Mouse (Mus musculus) MEL (cell line): Measurements from ENCODE around the gene Nuak2.

Experiments
- BHLHE40 ChIP-seq: IDR thresholded peaks from 2 replicates; pipeline ENCODE4 v1.6.1; 2012; ENCODE audit warnings: low read depth, mild to moderate bottlenecking, inconsistent platforms, low read length, improper control_type of control experiment, borderline replicate concordance
- CTCF ChIP-seq, 3 experiments: IDR thresholded peaks in 2 of 3; conservative IDR thresholded peaks in 1 of 3; 2 replicates each; pipeline ENCODE4 v1.5.1; 2011 to 2012; ENCODE audit warnings: low read length in 3 of 3, low read depth in 2 of 3, mild to moderate bottlenecking in 2 of 3, improper control_type of control experiment in 1 of 3, inconsistent platforms in 1 of 3, mixed read lengths in 1 of 3, moderate library complexity in 1 of 3; ENCODE audit not compliant: control insufficient read depth in 1 of 3, insufficient read depth in 1 of 3, poor library complexity in 1 of 3, severe bottlenecking in 1 of 3
- E2F4 ChIP-seq: IDR thresholded peaks from 2 replicates; pipeline ENCODE4 v1.6.1; 2011; ENCODE audit warnings: low read depth, low read length, improper control_type of control experiment, borderline replicate concordance
- EP300 ChIP-seq, 2 experiments: IDR thresholded peaks; 2 replicates each; pipeline ENCODE4 v1.6.1; 2011; ENCODE audit warnings: improper control_type of control experiment in 2 of 2, low read length in 2 of 2, low read depth in 1 of 2, mild to moderate bottlenecking in 1 of 2
- ETS1 ChIP-seq: IDR thresholded peaks from 2 replicates; pipeline ENCODE4 v1.6.1; 2012; ENCODE audit warnings: low read depth, mild to moderate bottlenecking, inconsistent platforms, low read length, improper control_type of control experiment, moderate library complexity
- GATA1 ChIP-seq: IDR thresholded peaks from 2 replicates; pipeline ENCODE4 v1.6.1; 2011; ENCODE audit warnings: low read depth, low read length, improper control_type of control experiment
- MAX ChIP-seq: IDR thresholded peaks from 2 replicates; pipeline ENCODE4 v1.6.1; 2011; ENCODE audit warnings: low read length, improper control_type of control experiment
- MAZ ChIP-seq: IDR thresholded peaks from 2 replicates; pipeline ENCODE4 v1.6.1; 2012; ENCODE audit warnings: low read depth, mild to moderate bottlenecking, inconsistent platforms, low read length, improper control_type of control experiment
- POLR2A ChIP-seq, 2 experiments: IDR thresholded peaks; 2 replicates each; pipeline ENCODE4 v1.6.1; 2011 to 2012; ENCODE audit warnings: low read length in 2 of 2, mild to moderate bottlenecking in 2 of 2, control low read depth in 1 of 2, improper control_type of control experiment in 1 of 2, low read depth in 1 of 2, moderate library complexity in 1 of 2; ENCODE audit not compliant: control insufficient read depth in 1 of 2, insufficient read depth in 1 of 2, poor library complexity in 1 of 2
- POLR2AphosphoS2 ChIP-seq: IDR thresholded peaks from 2 replicates; pipeline ENCODE4 v1.6.1; 2011; ENCODE audit warnings: low read length, improper control_type of control experiment
- RCOR1 ChIP-seq: IDR thresholded peaks from 2 replicates; pipeline ENCODE4 v1.6.1; 2012; ENCODE audit warnings: low read depth, mild to moderate bottlenecking, inconsistent platforms, low read length, improper control_type of control experiment
- TBP ChIP-seq: IDR thresholded peaks from 2 replicates; pipeline ENCODE4 v1.8.0; 2011; ENCODE audit warnings: low read depth, low read length, improper control_type of control experiment
- ZNF384 ChIP-seq: IDR thresholded peaks from 2 replicates; pipeline ENCODE4 v1.6.1; 2012; ENCODE audit warnings: low read depth, mild to moderate bottlenecking, inconsistent platforms, low read length, improper control_type of control experiment

GRCm38 (mm10) chr1:132355162-132355601, 39.3 kb downstream of the Nuak2 start:
- TF ChIP-seq CTCF (IDR thresholded peaks at IDR 0.05 in 2 of 3, conservative IDR thresholded peaks at IDR 0.05 in 1 of 3; ENCODE audit: control insufficient read depth in 1 of 3, insufficient read depth in 1 of 3, low read depth in 2 of 3, low read length in 3 of 3, poor library complexity in 1 of 3, severe bottlenecking in 1 of 3) (no peak), RCOR1 (no peak), POLR2A (IDR thresholded peaks at IDR 0.05; ENCODE audit: control insufficient read depth in 1 of 2, insufficient read depth in 1 of 2, low read depth in 1 of 2, low read length in 2 of 2, poor library complexity in 1 of 2) (no peak), TBP (no peak), E2F4 (no peak), POLR2AphosphoS2 (no peak), MAX (no peak), BHLHE40 (no peak), GATA1 (no peak), EP300 (IDR thresholded peaks at IDR 0.05; ENCODE audit: low read depth in 1 of 2, low read length in 2 of 2) (no peak), ETS1 (no peak), ZNF384 (no peak), MAZ (no peak)
